Mouse (Mus musculus) testis, postnatal 14 days (tissue): Measurements from ENCODE around the gene March9.
"Not testable (repeated sequence)": the region's sequence is repeated elsewhere in the genome, so short reads cannot be mapped to it uniquely, and the experiment has no call there.

Source experiments
- DNase-seq: peaks from one replicate; pipeline ENCODE4 v3.0.0; 2021; ENCODE audit warnings: low spot score

Gene March9

GRCm38 (mm10) chr10:127062503-127062902 is 2.5 kb upstream of the March9 start:
- no peak for DNase-seq

- DNase-seq: not testable (repeated sequence)
Observed at GRCm38 (mm10) chr10:127062101-127062500, 2.1 kb upstream of the March9 start.

GRCm38 (mm10) chr10:127061513-127061912 is 1.5 kb upstream of the March9 start:
- no peak for DNase-seq

GRCm38 (mm10) chr10:127061085-127061484 is 1.1 kb upstream of the March9 start:
- DNase-seq: no peak

GRCm38 (mm10) chr10:127059174-127059967 is 613 bp downstream of the March9 start:
- DNase-seq: no peak

- DNase-seq: no peak
Observed at GRCm38 (mm10) chr10:127058708-127059107, 1.3 kb downstream of the March9 start.

- DNase-seq: peak; percentile 68
Observed at GRCm38 (mm10) chr10:127058161-127058560, 1.8 kb downstream of the March9 start.

- no peak for DNase-seq
Observed at GRCm38 (mm10) chr10:127056490-127056889, 3.5 kb downstream of the March9 start.

GRCm38 (mm10) chr10:127055406-127055805 is 4.6 kb downstream of the March9 start:
- no peak for DNase-seq

GRCm38 (mm10) chr10:127054646-127055045 is 5.3 kb downstream of the March9 start:
- DNase-seq: no peak

- DNase-seq: no peak
Observed at GRCm38 (mm10) chr10:127050119-127050474, 9.9 kb downstream of the March9 start.

- DNase-seq: no peak
Observed at GRCm38 (mm10) chr10:127049395-127050118, 10.4 kb downstream of the March9 start.

GRCm38 (mm10) chr10:127048608-127049394 is 11.2 kb downstream of the March9 start:
- DNase-seq: no peak

GRCm38 (mm10) chr10:127047954-127048353 is 12.0 kb downstream of the March9 start, which contains the start of gene Cyp27b1:
Gene Cyp27b1 (plus strand): TSS chr10:127048250.
- no peak for DNase-seq

- DNase-seq: no peak
Observed at GRCm38 (mm10) chr10:127043187-127043586, 16.8 kb downstream of the March9 start.

GRCm38 (mm10) chr10:127042468-127043115 is 17.4 kb downstream of the March9 start:
- no peak for DNase-seq

- DNase-seq: peak; percentile 90
Observed at GRCm38 (mm10) chr10:127041774-127042338, 18.1 kb downstream of the March9 start.

- DNase-seq: peak; percentile 51
Observed at GRCm38 (mm10) chr10:127041274-127041766, 18.7 kb downstream of the March9 start, which contains the start of the genes Mettl1 and Eef1akmt3. Gene Mettl1 (plus strand): TSS chr10:127041414. Gene Eef1akmt3 (minus strand): TSS chr10:127041513.

GRCm38 (mm10) chr10:127040569-127041214 is 19.3 kb downstream of the March9 start:
- no peak for DNase-seq

- no peak for DNase-seq
Observed at GRCm38 (mm10) chr10:127037641-127038040, 22.3 kb downstream of the March9 start.

GRCm38 (mm10) chr10:127036273-127036672 is 23.7 kb downstream of the March9 start:
- DNase-seq: no peak
